9 mouse cellular contexts compared by ENCODE assay signal in the genomic region with DNA sequence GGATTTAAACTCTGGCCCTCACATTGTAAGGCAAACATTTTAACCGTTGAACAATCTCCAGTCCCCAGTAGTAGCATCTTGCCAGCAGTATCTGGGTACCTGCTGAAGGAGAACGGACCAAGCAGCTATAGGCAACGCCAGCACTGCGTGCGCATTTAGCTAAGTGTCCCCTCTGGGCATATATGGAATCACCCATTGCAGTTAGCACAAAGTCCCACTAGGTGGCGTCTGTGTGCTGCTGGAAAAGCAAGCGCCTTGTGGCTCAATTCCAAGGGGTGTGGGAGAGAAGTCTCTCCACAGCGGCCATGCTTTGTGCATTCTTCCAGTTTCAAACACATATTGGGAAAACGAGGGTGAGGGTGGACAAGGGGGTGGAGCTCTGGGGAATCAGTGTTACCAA. TPM values are rescaled to one million over a fixed set of nuclear protein-coding genes. Genes with fewer than 3 reads are reported as not detected.
DNase-seq lines count a peak whose midpoint lies in the region; ATAC-seq lines count a peak whose summit lies in the region.
"Had no signal": no experiment of that assay in that cellular context is flagged by ENCODE, and none has a peak within 500 bp of the region (broad histone marks: within the 10 kb centered on the region; RNA-seq: fewer than 3 reads in every experiment).

No protein-coding gene starts in this region.

- peaks cover 7% of the 10 kb centered on the region for H3K4me1 ChIP-seq in intestine, embryonic 16.5 days (ENCODE audit: control insufficient read depth, insufficient read depth, low read length)
- H3K4me1 ChIP-seq in limb, embryonic 10.5 days, result peaks cover 8% of the 10 kb centered on the region; the same call in 1 of the 2 replicates
- peaks cover 10% of the 10 kb centered on the region for H3K4me1 ChIP-seq in stomach, embryonic 14.5 days (ENCODE audit: control insufficient read depth, insufficient read depth, low read length)
- H3K4me1 ChIP-seq: embryonic facial prominence, embryonic 12.5 days had no signal

- 2% methylated on average over 9 of the region's 9 CpGs for WGBS in intestine, embryonic 16.5 days
- 5% methylated on average over 9 of the region's 9 CpGs for WGBS in limb, embryonic 10.5 days
- WGBS in stomach, embryonic 14.5 days, result 3% methylated on average over 9 of the region's 9 CpGs

- ATAC-seq in activated CD4-positive, CD25-positive, alpha-beta regulatory T cell, adult 4 months, result peak; percentile 13
- peak; percentile 37; the same call in 1 of the 2 replicates for ATAC-seq in intestine, embryonic 16.5 days
- 0 out of 2 replicates have a peak, but pooled peaks have one; percentile 30 for ATAC-seq in stomach, embryonic 14.5 days (ENCODE audit: insufficient number of reproducible peaks, insufficient read depth, low FRiP score, low read depth)

- no peak overlapping the region for H3K9ac ChIP-seq in intestine, embryonic 16.5 days (ENCODE audit: low read depth, low read length)
- H3K9ac ChIP-seq in stomach, embryonic 14.5 days (replicated peaks; ENCODE audit: low read depth, low read length), result no peak overlapping the region
- H3K9ac ChIP-seq: embryonic facial prominence, embryonic 12.5 days had no signal

- H3K27ac ChIP-seq in intestine, embryonic 16.5 days (ENCODE audit: low read length), result no peak overlapping the region
- no peak overlapping the region for H3K27ac ChIP-seq in limb, embryonic 10.5 days
- no peak overlapping the region for H3K27ac ChIP-seq in stomach, embryonic 14.5 days (ENCODE audit: low read length)
- H3K27ac ChIP-seq: embryonic facial prominence, embryonic 12.5 days had no signal

- no peaks in the 10 kb centered on the region for H3K9me3 ChIP-seq in intestine, embryonic 16.5 days (ENCODE audit: control insufficient read depth, low read length)
- H3K9me3 ChIP-seq in limb, embryonic 10.5 days (replicated peaks), result no peaks in the 10 kb centered on the region
- no peaks in the 10 kb centered on the region for H3K9me3 ChIP-seq in stomach, embryonic 14.5 days (ENCODE audit: control insufficient read depth, low read depth, low read length)
- H3K9me3 ChIP-seq: embryonic facial prominence, embryonic 12.5 days had no signal

- no peaks in the 10 kb centered on the region for H3K36me3 ChIP-seq in intestine, embryonic 16.5 days (ENCODE audit: control insufficient read depth, insufficient read depth, low read length)
- H3K36me3 ChIP-seq in limb, embryonic 10.5 days, result no peaks in the 10 kb centered on the region
- no peaks in the 10 kb centered on the region for H3K36me3 ChIP-seq in stomach, embryonic 14.5 days (ENCODE audit: control insufficient read depth, insufficient read depth, low read length)
- H3K36me3 ChIP-seq: embryonic facial prominence, embryonic 12.5 days had no signal

- no peak overlapping the region for H3K4me3 ChIP-seq in intestine, embryonic 16.5 days (ENCODE audit: low read length)
- H3K4me3 ChIP-seq in limb, embryonic 10.5 days, result no peak overlapping the region
- no peak overlapping the region for H3K4me3 ChIP-seq in stomach, embryonic 14.5 days (ENCODE audit: low read depth, low read length)
- H3K4me3 ChIP-seq: embryonic facial prominence, embryonic 12.5 days had no signal

- peak; percentile 87 for DNase-seq in 3T3-L1 (ENCODE audit: low read depth, low spot score)
- DNase-seq in cerebellum, postnatal 4 days (ENCODE audit: low spot score in 2 of 2), result peak; percentile 90 to 95
- peak; percentile 49 to 66 for DNase-seq in gastrocnemius, adult 8-10 months (ENCODE audit: low spot score in 2 of 2)
- DNase-seq in limb, embryonic 10.5 days (ENCODE audit: low spot score), result peak; percentile 84
- DNase-seq in natural killer cell, adult 2 months (ENCODE audit: low spot score in 2 of 2), result peak; percentile 46 to 62

- peaks cover 14% of the 10 kb centered on the region for H3K27me3 ChIP-seq in intestine, embryonic 16.5 days (replicated peaks; ENCODE audit: control insufficient read depth, insufficient read depth, low read length)
- H3K27me3 ChIP-seq in limb, embryonic 10.5 days (ENCODE audit: low read depth, poor library complexity, severe bottlenecking), result peaks cover 40% of the 10 kb centered on the region
- peaks cover 2% of the 10 kb centered on the region; the same call in 1 of the 2 replicates for H3K27me3 ChIP-seq in stomach, embryonic 14.5 days (ENCODE audit: control insufficient read depth, insufficient read depth, low read length)

- no peak overlapping the region for H3K4me2 ChIP-seq in intestine, embryonic 16.5 days (ENCODE audit: low read depth, low read length)
- no peak overlapping the region for H3K4me2 ChIP-seq in stomach, embryonic 14.5 days (replicated peaks; ENCODE audit: low read depth, low read length)
- H3K4me2 ChIP-seq: embryonic facial prominence, embryonic 12.5 days had no signal

RNA-seq across cellular contexts. Expression of gene Sdhaf1, which starts 12.7 kb away (rescaled TPM):
- 1 to 10 TPM; 4.2 to 8.5 TPM for polyA plus RNA-seq in activated CD4-positive, CD25-positive, alpha-beta regulatory T cell, adult 4 months (2017; shearing (Covaris generic))
- 1 to 10 TPM; 5.9 to 8.7 (median 7.5) TPM for total RNA-seq in gastrocnemius, adult 8-10 months (2022)
- 13.8 and 14.3 TPM in 2 replicates for polyA plus RNA-seq in intestine, embryonic 16.5 days (2015; fragmentation: Nextera tagmentation; extraction: Ambion mirVana)
- polyA plus RNA-seq in limb, embryonic 10.5 days (2016; fragmentation: Nextera tagmentation; extraction: Ambion mirVana), result 18.3 and 18.4 TPM in 2 replicates
- 14.4 and 17.0 TPM in 2 replicates for polyA plus RNA-seq in stomach, embryonic 14.5 days (2014; fragmentation: Nextera tagmentation; extraction: Ambion mirVana)

RNA-seq across cellular contexts. Expression of gene E130208F15Rik, which starts 14.8 kb away (rescaled TPM):
- not detected for polyA plus RNA-seq in activated CD4-positive, CD25-positive, alpha-beta regulatory T cell, adult 4 months (2017; shearing (Covaris generic))
- under 1 TPM; 0.32 to 0.92 (median 0.53) TPM for total RNA-seq in gastrocnemius, adult 8-10 months (2022)
- 0.61 and 2.8 TPM in 2 replicates for polyA plus RNA-seq in intestine, embryonic 16.5 days (2015; fragmentation: Nextera tagmentation; extraction: Ambion mirVana)
- 2.1 and 4.2 TPM in 2 replicates for polyA plus RNA-seq in limb, embryonic 10.5 days (2016; fragmentation: Nextera tagmentation; extraction: Ambion mirVana)
- polyA plus RNA-seq in stomach, embryonic 14.5 days (2014; fragmentation: Nextera tagmentation; extraction: Ambion mirVana), result not detected in 2 replicates

RNA-seq across cellular contexts. Expression of gene Syne4, which starts 21.8 kb away (rescaled TPM):
- 1 to 10 TPM; 2.9 to 6.4 TPM for polyA plus RNA-seq in activated CD4-positive, CD25-positive, alpha-beta regulatory T cell, adult 4 months (2017; shearing (Covaris generic))
- 1 to 10 TPM in 2 of 4 experiments, under 1 TPM in 1, not detected in 1; 0.73 to 1.7 (median 1.3) TPM for total RNA-seq in gastrocnemius, adult 8-10 months (2022)
- polyA plus RNA-seq in intestine, embryonic 16.5 days (2015; fragmentation: Nextera tagmentation; extraction: Ambion mirVana), result 58.9 and 59.7 TPM in 2 replicates
- polyA plus RNA-seq in limb, embryonic 10.5 days (2016; fragmentation: Nextera tagmentation; extraction: Ambion mirVana), result 52.9 and 92.3 TPM in 2 replicates
- 49.0 and 53.2 TPM in 2 replicates for polyA plus RNA-seq in stomach, embryonic 14.5 days (2014; fragmentation: Nextera tagmentation; extraction: Ambion mirVana)

RNA-seq across cellular contexts. Expression of gene Lrfn3, which starts 26.2 kb away (rescaled TPM):
- polyA plus RNA-seq in activated CD4-positive, CD25-positive, alpha-beta regulatory T cell, adult 4 months (2017; shearing (Covaris generic)), result not detected
- total RNA-seq in gastrocnemius, adult 8-10 months (2022), result 1 to 10 TPM; 4.5 to 7.5 (median 5.6) TPM
- polyA plus RNA-seq in intestine, embryonic 16.5 days (2015; fragmentation: Nextera tagmentation; extraction: Ambion mirVana), result 2.5 and 3.0 TPM in 2 replicates
- polyA plus RNA-seq in limb, embryonic 10.5 days (2016; fragmentation: Nextera tagmentation; extraction: Ambion mirVana), result 4.0 and 4.2 TPM in 2 replicates
- polyA plus RNA-seq in stomach, embryonic 14.5 days (2014; fragmentation: Nextera tagmentation; extraction: Ambion mirVana), result 5.2 and 6.7 TPM in 2 replicates

RNA-seq across cellular contexts. Expression of gene Alkbh6, which starts 27.9 kb away (rescaled TPM):
- 100 to 1,000 TPM; 121 to 130 TPM for polyA plus RNA-seq in activated CD4-positive, CD25-positive, alpha-beta regulatory T cell, adult 4 months (2017; shearing (Covaris generic))
- total RNA-seq in gastrocnemius, adult 8-10 months (2022), result 10 to 100 TPM; 21.4 to 31.1 (median 26.4) TPM
- polyA plus RNA-seq in intestine, embryonic 16.5 days (2015; fragmentation: Nextera tagmentation; extraction: Ambion mirVana), result 68.8 and 70.6 TPM in 2 replicates
- 93.3 and 107 TPM in 2 replicates for polyA plus RNA-seq in limb, embryonic 10.5 days (2016; fragmentation: Nextera tagmentation; extraction: Ambion mirVana)
- 70.1 and 76.2 TPM in 2 replicates for polyA plus RNA-seq in stomach, embryonic 14.5 days (2014; fragmentation: Nextera tagmentation; extraction: Ambion mirVana)
